Mouse (Mus musculus): ENCODE data around the gene Smoc2. TPM values are rescaled to one million over a fixed set of nuclear protein-coding genes. Genes with fewer than 3 reads are reported as not detected.

The Smoc2 gene
- polyA plus RNA-seq, 1 experiment, result 94.8 TPM

- H3K27ac ChIP-seq (ENCODE audit: insufficient read depth, low read length), result no peak overlapping the region
- no peak for TF ChIP-seq POLR2A (IDR thresholded peaks at IDR 0.05; ENCODE audit: low read depth, low read length)
- TF ChIP-seq CTCF (IDR thresholded peaks at IDR 0.05; ENCODE audit: extremely low read depth, insufficient read depth, insufficient read length, insufficient replicate concordance), result no peak
- H3K4me3 ChIP-seq (ENCODE audit: extremely low read depth, insufficient read depth, insufficient read length), result no peak overlapping the region
- no peak for DNase-seq (ENCODE audit: low read depth in 1 of 2, low spot score in 2 of 2)
- no peaks in the 10 kb centered on the region for H3K36me3 ChIP-seq (ENCODE audit: control insufficient read depth, insufficient read depth, low read length)
- no peaks in the 10 kb centered on the region for H3K27me3 ChIP-seq (ENCODE audit: control insufficient read depth, insufficient read depth, low read length)
- 63% methylated on average over 7 of the region's 7 CpGs for WGBS
- H3K4me1 ChIP-seq (ENCODE audit: control insufficient read depth, insufficient read depth, insufficient read length), result no peaks in the 10 kb centered on the region
Observed at GRCm38 (mm10) chr17:14252456-14252855, 26.9 kb upstream of the Smoc2 start.

- Histone ChIP-seq H3K36me3 (ENCODE audit: control insufficient read depth, insufficient read depth, low read length) (no peaks in the 10 kb centered on the region), H3K27ac (ENCODE audit: insufficient read depth, low read length) (no peak overlapping the region), H3K27me3 (ENCODE audit: control insufficient read depth, insufficient read depth, low read length) (no peaks in the 10 kb centered on the region), H3K4me1 (ENCODE audit: control insufficient read depth, insufficient read depth, insufficient read length) (no peaks in the 10 kb centered on the region), H3K4me3 (ENCODE audit: extremely low read depth, insufficient read depth, insufficient read length) (no peak overlapping the region)
- DNase-seq (ENCODE audit: low read depth in 1 of 2, low spot score in 2 of 2), result no peak
- no peak for TF ChIP-seq POLR2A (IDR thresholded peaks at IDR 0.05; ENCODE audit: low read depth, low read length)
- no peak for TF ChIP-seq CTCF (IDR thresholded peaks at IDR 0.05; ENCODE audit: extremely low read depth, insufficient read depth, insufficient read length, insufficient replicate concordance)
- WGBS, result 87% methylated on average over 5 of the region's 5 CpGs
Observed at GRCm38 (mm10) chr17:14254616-14255015, 24.7 kb upstream of the Smoc2 start.

DNA sequence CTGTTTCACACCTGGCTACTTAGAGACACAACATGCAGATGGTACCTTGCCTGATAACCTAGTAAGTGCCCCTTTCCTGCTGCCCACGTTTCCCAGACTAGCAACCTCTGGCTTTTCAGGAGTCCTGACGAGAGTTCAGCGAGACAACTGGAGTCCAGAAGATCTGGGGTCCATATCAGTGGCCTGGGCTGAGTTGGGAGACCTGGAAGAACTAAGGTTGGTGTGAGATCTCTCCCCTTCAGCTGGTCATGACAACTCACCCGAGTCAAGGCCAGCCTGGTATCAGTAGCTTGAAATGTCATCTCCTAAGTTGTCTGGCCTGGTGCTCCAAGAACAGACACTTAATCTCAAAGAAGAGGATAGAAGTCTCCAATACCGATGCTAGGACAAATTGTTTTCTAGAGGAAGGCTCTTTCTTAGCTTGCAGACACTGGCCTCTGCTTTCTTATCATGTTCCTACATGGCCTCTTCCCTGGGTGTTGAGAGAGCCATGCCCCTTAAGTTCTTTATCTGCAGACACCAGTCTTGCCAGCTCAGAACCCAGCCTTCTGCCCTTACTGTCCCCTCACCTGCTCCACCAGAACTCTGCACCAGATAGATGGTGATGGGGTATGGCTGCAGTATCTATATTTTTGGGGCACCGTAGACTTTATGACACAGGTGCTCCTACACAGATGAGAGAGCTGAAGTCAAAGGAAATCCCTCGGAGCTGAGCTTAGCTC lies 21.3 kb upstream of the Smoc2 start:
- TF ChIP-seq POLR2A (IDR thresholded peaks at IDR 0.05; ENCODE audit: low read depth, low read length) (no peak), CTCF (IDR thresholded peaks at IDR 0.05; ENCODE audit: extremely low read depth, insufficient read depth, insufficient read length, insufficient replicate concordance) (no peak)
- H3K27ac ChIP-seq (ENCODE audit: insufficient read depth, low read length), result no peak overlapping the region
- H3K4me3 ChIP-seq (ENCODE audit: extremely low read depth, insufficient read depth, insufficient read length), result no peak overlapping the region
- no peaks in the 10 kb centered on the region for H3K36me3 ChIP-seq (ENCODE audit: control insufficient read depth, insufficient read depth, low read length)
- no peaks in the 10 kb centered on the region for H3K4me1 ChIP-seq (ENCODE audit: control insufficient read depth, insufficient read depth, insufficient read length)
- 82% methylated on average over 7 of the region's 7 CpGs for WGBS
- no peak for DNase-seq (ENCODE audit: low read depth in 1 of 2, low spot score in 2 of 2)
- H3K27me3 ChIP-seq (ENCODE audit: control insufficient read depth, insufficient read depth, low read length), result no peaks in the 10 kb centered on the region

GRCm38 (mm10) chr17:14258906-14259305 lies 20.4 kb upstream of the Smoc2 start:
- no peak for DNase-seq (ENCODE audit: low read depth in 1 of 2, low spot score in 2 of 2)
- H3K27me3 ChIP-seq (ENCODE audit: control insufficient read depth, insufficient read depth, low read length), result no peaks in the 10 kb centered on the region
- no peaks in the 10 kb centered on the region for H3K4me1 ChIP-seq (ENCODE audit: control insufficient read depth, insufficient read depth, insufficient read length)
- H3K4me3 ChIP-seq (ENCODE audit: extremely low read depth, insufficient read depth, insufficient read length), result no peak overlapping the region
- H3K27ac ChIP-seq (ENCODE audit: insufficient read depth, low read length), result no peak overlapping the region
- WGBS, result 53% methylated on average over 6 of the region's 6 CpGs
- TF ChIP-seq POLR2A (IDR thresholded peaks at IDR 0.05; ENCODE audit: low read depth, low read length) (no peak), CTCF (IDR thresholded peaks at IDR 0.05; ENCODE audit: extremely low read depth, insufficient read depth, insufficient read length, insufficient replicate concordance) (no peak)
- H3K36me3 ChIP-seq (ENCODE audit: control insufficient read depth, insufficient read depth, low read length), result no peaks in the 10 kb centered on the region

DNA sequence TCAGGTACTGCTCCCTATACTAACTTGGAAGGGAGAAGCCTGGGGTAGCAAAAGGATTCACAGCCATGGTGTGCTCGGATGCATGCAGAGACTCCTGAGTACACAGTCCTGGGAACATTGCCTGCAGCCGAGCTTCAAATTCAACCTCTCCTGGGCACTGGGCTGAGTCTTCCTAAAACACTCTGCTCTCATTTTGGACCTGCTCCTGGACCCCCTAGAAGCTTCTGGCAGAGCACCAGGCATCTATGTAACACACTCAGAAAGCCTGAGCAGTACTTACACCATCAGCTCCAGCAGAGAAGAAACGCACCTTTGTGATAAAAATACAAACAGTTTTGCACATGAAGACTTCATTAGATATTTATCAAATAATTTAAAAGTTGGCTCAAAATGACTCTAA lies 18.3 kb upstream of the Smoc2 start:
- H3K36me3 ChIP-seq (ENCODE audit: control insufficient read depth, insufficient read depth, low read length), result no peaks in the 10 kb centered on the region
- H3K4me1 ChIP-seq (ENCODE audit: control insufficient read depth, insufficient read depth, insufficient read length), result no peaks in the 10 kb centered on the region
- WGBS, result 85% methylated on average over 3 of the region's 3 CpGs

GRCm38 (mm10) chr17:14262217-14262616 lies 17.1 kb upstream of the Smoc2 start:
- Histone ChIP-seq H3K4me1 (ENCODE audit: control insufficient read depth, insufficient read depth, insufficient read length) (no peaks in the 10 kb centered on the region), H3K27ac (ENCODE audit: insufficient read depth, low read length) (no peak overlapping the region), H3K27me3 (ENCODE audit: control insufficient read depth, insufficient read depth, low read length) (no peaks in the 10 kb centered on the region), H3K36me3 (ENCODE audit: control insufficient read depth, insufficient read depth, low read length) (no peaks in the 10 kb centered on the region), H3K4me3 (ENCODE audit: extremely low read depth, insufficient read depth, insufficient read length) (no peak overlapping the region)
- TF ChIP-seq POLR2A (IDR thresholded peaks at IDR 0.05; ENCODE audit: low read depth, low read length) (no peak), CTCF (IDR thresholded peaks at IDR 0.05; ENCODE audit: extremely low read depth, insufficient read depth, insufficient read length, insufficient replicate concordance) (no peak)
- 83% methylated on average over 10 of the region's 10 CpGs for WGBS
- no peak for DNase-seq (ENCODE audit: low read depth in 1 of 2, low spot score in 2 of 2)

More for the DNA sequence above, 18.3 kb upstream of the Smoc2 start:
- TF ChIP-seq POLR2A (IDR thresholded peaks at IDR 0.05; ENCODE audit: low read depth, low read length) (no peak), CTCF (IDR thresholded peaks at IDR 0.05; ENCODE audit: extremely low read depth, insufficient read depth, insufficient read length, insufficient replicate concordance) (no peak)
- Histone ChIP-seq H3K27me3 (ENCODE audit: control insufficient read depth, insufficient read depth, low read length) (no peaks in the 10 kb centered on the region), H3K4me3 (ENCODE audit: extremely low read depth, insufficient read depth, insufficient read length) (no peak overlapping the region), H3K27ac (ENCODE audit: insufficient read depth, low read length) (no peak overlapping the region)
- no peak for DNase-seq (ENCODE audit: low read depth in 1 of 2, low spot score in 2 of 2)

DNA sequence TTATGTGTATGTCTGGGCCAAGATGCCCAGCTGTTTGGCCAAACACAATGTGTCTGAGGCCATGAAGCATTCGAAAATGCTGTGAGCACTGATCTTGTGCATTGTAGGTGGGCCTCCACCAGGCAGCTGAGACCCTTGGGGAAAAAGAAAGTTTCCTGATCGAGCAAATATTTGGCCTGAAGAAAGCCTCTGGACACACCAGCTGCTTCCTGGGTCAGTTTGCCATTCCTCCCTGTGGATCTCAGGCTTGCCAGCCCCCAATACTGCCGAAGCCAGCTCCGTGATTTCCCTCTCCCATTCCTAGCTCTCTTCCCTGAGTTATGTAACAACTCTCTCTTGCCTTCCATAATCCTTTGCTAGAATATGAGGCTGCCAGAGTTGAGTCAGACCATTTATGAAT lies 11.3 kb upstream of the Smoc2 start:
- no peak for TF ChIP-seq POLR2A (IDR thresholded peaks at IDR 0.05; ENCODE audit: low read depth, low read length)
- TF ChIP-seq CTCF (IDR thresholded peaks at IDR 0.05; ENCODE audit: extremely low read depth, insufficient read depth, insufficient read length, insufficient replicate concordance), result no peak
- no peaks in the 10 kb centered on the region for H3K4me1 ChIP-seq (ENCODE audit: control insufficient read depth, insufficient read depth, insufficient read length)
- WGBS, result 86% methylated on average over 4 of the region's 4 CpGs

More for the DNA sequence above, 11.3 kb upstream of the Smoc2 start:
- no peak for DNase-seq (ENCODE audit: low read depth in 1 of 2, low spot score in 2 of 2)
- Histone ChIP-seq H3K27me3 (ENCODE audit: control insufficient read depth, insufficient read depth, low read length) (no peaks in the 10 kb centered on the region), H3K36me3 (ENCODE audit: control insufficient read depth, insufficient read depth, low read length) (no peaks in the 10 kb centered on the region), H3K4me3 (ENCODE audit: extremely low read depth, insufficient read depth, insufficient read length) (no peak overlapping the region), H3K27ac (ENCODE audit: insufficient read depth, low read length) (no peak overlapping the region)

Measured in spleen, adult 2 months (tissue).